Mouse (Mus musculus) WW6 (cell line): Measurements from ENCODE around the gene Fbxl7.

Source experiments
- DNase-seq: peaks from one replicate; pipeline ENCODE4 v3.0.0-alpha.2; 2013; ENCODE audit warnings: low read depth, low spot score

Gene Fbxl7

DNA sequence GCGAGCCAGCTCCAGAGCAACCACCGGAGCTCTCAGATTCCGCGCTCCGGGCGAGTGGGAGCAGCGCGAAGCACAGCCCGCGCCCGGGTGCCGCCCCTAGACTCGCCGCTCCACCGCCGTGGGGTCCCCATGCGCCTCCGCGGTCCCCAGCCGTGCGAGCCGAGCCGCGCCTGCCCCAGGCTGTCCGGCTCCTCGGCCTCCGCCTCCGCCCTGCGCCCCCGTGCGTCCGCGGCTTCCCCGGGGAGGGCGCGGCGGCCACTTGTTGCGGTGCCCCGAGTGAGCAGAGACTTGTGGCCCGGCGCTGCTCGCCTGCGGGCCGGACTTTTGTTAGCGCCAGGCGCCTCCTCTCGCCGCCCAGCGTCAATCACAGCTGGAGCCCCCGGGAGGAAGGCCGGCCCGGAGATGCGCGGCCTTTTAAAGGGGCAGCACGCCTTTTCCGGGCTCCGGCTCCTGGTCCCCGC lies at the start of gene Fbxl7:
TSS of gene Fbxl7 (minus strand) at position 330 of the 461 bp plus-strand sequence.
- DNase-seq = no peak

DNA sequence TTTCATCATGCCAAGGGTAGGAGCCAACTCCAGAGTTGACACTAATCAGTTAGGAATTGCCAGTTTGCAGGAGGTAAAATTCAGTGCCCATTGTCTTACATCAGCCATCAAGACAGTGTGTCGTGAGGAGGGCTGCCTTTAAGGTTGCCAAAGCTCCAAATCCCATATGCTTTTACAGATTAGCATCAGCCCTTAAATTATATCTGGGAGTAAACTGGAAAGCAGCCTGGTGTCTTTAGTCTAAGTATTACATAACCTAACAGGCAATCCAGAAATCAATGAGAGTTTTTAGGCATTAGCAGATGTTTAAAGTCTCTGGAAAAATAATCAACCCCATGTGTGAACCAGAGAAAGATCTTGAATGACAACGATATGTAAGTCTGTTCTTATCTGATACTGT lies 26.6 kb upstream of the Fbxl7 start:
- DNase-seq = no peak

DNA sequence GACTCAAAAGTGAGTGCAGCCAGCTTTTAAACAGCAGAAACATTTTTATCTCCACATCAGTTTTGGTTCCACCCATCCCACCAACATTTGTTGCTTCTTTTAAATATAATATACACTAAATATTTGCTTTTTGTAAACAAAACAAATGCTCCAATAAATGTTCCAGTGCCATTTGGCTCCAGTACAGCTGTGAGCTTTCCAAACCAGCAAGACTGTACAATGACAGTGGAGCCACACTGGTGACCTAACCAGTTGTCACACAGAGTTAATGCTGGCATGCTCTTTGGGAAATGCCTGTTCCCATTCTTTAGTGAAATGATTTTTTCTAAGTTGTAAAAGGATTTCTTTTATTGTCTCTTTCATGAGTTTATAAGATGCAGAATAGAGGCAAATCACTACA lies 18.0 kb upstream of the Fbxl7 start:
- DNase-seq = no peak

DNA sequence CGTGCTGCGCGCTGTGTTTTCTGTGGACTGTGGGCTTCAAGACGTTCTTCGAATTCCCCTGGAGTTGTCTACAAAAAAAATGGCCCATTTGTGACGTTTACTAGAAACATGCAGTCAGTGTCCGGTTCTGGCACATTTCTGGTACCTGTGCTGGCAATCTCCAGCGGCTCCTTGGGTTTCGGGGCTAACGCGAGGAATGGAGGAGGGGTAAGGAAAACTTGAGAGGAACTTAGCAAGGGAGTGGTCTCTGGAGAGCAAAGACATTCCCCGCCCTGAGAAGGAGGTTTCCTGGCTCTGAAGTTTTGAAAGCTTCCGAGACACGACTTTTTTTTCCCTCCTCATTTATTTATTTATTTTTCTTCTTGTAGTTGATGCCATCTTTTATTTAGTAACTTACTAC lies 381 bp upstream of the Fbxl7 start:
- no peak for DNase-seq

DNA sequence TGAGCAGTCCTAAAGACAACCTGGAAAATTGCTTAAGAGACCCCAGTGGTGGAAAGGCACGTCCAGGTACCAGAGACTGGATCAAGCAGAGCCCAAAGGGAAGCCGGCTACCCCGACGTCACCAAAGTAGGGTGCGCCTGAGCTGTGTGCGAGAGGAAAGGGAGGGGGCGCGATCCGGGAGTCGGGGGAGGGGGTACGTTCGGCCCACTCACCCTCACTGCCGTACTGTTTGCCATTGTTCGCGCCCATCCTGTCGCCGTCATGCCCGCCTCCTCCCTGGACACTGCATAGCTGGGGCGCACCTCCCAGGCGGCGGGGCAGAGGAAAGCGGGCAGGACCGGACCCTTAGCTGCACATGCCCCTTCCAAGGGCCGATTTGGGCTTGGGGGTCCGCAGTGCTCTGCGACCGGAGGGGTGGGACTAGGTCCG lies 565 bp downstream of the Fbxl7 start:
- no peak for DNase-seq

DNA sequence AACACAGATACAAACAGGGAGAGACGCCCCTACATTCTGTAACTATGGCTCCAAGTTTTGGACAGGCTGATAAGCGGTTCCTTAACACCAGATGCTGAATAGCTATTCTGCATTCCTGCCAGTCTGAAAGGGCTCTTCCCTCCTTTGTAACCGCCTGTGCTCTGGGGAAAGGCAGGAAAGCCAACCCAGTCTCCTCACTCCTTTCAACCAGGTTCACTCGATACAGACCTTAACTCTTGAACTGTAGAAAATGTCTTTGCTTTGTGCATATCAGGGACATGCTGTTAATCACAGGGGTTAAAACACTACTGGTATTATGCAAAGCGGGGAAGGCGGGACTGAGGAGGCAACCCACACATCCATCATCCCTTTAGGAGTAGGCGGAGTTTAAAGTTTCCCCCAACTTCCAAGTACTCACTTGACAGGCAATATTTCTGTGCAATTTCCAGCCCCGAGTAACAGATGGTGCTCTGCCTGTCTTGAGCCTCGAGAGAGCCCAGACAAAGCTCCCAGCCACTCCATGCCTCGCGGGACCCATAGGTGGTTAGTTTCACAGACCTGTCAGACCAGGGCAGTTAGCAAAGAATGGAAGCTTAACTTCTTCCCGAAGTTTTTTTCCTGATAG lies 1.2 kb downstream of the Fbxl7 start:
- DNase-seq = no peak

DNA sequence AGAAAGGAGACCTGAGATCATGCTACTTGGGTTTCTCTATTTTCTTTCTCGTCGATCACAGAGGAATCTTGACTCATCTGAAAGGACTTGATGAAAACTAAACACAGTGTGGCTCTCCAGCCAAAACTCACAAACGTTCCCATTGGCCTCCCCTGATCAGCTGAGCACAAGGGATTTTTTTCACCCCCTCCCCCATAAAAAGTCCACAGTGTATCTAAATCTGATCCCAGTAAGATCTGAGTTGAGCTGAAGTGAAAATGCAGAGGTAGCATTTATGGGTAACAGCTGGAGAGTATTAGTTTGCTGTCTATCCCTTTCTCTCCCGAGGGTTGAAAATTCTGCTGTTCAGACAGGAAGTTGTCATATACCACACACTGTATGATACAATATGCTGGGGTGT lies 2.2 kb downstream of the Fbxl7 start:
- DNase-seq = no peak

DNA sequence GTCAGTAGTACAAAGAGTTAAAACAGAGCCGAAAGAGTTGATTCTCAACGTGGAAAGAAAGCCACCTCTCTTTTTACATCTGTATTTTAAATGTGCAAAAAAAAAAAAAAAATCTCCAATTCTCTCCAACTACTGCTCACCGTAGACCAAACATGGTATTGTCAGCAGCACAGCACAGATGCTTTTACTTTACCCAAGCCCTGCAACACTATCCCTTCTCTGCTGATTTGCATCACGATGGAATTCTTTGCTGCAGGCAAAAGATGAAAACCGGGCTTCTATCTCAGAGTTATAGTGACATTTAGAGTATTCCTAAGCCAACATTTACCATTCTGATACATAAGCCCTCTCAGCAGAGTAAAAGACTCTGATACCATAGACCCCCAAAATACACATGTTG lies 5.4 kb downstream of the Fbxl7 start:
- no peak for DNase-seq

DNA sequence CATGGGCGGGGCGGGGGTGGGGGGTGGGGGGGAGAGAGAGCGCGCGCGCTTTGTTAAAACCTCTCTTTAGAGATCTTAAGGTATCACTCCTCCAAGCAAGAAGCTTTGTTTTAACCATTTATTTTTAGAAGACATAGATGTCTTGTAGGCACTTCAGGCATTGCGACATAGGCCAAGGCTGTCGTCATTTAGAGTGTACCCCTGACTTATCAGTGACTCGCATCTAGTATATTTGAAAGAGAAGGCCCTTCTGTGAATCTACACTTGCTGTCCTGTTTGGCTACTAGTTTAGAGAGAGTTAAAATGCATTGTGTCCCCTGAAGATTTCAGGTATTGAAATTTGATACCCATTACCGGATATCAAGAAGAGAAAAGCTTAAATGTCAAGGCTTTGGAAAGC lies 7.2 kb downstream of the Fbxl7 start:
- DNase-seq = no peak

DNA sequence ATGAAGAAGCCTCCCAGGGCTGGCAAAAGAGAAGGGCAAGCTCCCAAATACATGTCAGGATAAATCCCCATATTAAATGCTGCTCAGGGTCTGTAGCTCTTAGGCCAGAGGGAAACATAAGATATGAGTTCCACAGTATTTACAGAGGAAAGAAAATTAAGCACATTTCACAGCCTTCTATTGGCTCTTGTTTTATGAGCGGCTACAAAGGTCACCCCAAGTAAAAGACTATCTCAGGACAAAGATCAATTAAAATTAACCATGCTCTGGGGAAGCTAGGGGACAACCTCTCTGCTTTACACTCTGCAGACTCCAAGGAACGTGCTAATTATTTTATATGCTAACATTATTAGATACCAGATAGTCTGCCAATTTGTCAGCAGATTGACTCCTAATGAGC lies 9.4 kb downstream of the Fbxl7 start:
- no peak for DNase-seq

DNA sequence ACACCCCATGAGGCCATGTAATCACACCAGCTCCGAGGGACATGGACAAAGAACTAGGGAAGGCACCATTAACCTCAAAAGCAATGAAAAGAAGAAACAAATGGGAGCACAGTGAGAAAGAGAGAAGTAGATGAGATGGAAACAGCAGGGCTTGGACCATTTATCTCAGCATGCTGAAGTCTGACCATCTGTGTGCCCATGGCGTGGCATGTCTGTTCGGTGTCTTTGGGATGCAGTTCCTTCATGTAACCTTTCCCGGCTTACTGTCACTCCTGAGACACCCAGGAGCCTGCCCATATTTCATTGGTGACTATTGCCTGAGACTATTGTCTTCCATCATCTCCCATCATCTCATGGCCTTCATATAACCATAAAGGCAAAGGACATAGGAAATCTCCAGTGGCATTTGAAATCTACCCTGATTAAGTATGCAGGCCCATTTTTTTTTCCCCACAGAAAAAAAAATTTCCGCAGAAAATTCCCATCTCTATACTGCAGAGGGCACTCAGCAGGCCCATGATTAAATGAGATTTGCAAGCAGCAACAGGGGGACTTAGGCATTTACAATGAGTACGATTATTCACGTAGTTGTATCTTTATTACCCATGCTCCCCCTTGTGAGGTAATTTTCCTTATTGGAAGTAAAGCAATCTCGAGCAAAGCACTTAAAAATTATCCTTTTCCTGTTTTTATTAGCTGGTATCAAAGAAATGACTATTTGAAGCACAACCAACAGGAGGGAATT lies 15.0 kb downstream of the Fbxl7 start:
- DNase-seq = no peak

DNA sequence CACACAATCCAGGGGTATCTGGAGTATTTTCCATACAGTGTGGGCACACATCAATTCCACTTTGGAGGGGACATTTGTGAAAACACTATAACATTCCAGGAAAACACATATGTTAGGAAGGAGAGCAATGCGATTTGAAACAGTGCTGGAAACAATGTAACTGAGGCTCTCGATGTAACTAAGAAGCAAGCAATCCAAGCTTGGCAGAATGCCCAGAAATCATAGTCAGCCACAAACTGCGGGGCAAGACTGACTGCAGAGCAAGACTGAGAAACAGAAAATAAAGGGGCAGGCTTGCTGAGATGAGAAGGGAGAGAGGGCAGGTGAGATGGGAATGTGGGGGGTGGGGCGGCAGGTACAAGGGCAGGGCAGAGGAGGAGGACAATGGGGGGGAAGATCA lies 19.7 kb downstream of the Fbxl7 start:
- DNase-seq = no peak

DNA sequence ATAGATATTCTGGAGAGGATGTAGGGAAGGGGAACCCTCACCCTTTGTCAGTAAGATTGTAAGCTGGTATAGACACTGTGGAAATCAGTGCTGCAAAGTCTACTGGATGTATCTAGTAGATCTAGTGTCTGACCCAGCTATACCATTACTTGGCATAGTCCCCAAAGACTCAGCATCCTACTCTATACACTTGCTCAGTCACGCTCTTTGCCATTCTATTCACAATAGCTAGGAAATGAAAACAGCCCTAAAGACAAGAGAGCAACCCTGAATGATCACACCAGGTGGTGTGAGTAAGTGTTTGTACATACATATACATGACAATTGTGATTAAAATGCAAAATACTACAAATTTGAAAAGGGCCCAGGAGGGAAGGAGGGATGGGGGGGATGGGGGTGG lies 23.1 kb downstream of the Fbxl7 start:
- DNase-seq = no peak

DNA sequence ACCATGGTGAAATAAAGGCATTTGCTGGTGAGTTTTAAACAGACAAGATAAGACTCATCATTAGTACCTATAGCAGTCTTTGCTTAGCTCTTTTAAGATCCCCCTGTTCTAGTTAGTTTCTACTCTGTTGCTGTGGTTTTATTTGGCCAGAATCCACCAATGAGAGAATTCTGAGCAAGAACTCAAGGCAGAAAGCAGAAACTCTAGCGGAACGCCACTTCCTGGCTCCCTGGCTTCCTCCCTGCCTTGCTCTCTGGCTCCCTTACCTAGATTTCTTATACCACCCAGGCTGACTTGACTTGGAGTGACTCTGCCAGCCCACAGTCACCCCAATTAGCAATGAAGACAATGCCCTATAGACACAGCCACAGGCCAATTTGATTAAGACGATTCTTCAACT lies 26.2 kb downstream of the Fbxl7 start:
- DNase-seq = no peak

DNA sequence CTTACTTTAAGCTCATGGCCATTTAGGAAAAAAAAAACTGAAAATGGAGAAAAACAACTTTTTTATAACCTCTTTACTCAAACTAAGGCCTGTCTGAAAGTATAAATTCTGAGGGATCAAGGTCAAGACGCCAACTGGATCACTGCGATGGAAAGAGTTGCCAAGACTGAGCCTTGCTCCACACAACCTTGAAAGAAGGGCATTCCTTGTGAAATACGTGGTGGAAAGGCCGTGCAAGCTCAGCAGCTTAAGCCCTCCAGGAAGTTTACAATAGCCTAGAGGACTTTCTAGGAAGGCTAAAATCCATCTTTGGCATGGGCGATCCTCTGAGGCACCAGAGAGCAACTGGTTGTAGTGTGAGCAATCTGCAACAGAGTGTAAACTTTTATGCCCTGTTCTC lies 27.9 kb downstream of the Fbxl7 start:
- no peak for DNase-seq

DNA sequence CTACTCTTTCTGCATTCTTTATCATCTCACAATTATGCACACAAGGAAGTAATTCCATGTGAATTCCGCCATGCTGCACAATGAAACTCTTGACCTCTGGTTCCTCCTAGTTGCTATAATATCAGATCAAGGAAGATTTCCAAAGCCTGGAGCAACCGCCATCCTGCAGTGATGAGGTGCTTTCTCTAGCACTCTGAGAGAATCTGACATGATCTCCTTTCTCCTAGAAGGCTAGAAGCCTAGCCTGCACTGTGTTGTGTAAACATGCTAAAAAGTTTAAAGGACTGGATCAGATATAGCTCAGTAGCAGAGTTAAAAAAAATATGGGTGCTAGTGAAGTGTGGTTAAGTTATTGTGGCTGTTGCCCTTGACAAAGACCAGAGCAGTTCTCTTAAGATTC lies 33.2 kb downstream of the Fbxl7 start:
- DNase-seq = no peak

DNA sequence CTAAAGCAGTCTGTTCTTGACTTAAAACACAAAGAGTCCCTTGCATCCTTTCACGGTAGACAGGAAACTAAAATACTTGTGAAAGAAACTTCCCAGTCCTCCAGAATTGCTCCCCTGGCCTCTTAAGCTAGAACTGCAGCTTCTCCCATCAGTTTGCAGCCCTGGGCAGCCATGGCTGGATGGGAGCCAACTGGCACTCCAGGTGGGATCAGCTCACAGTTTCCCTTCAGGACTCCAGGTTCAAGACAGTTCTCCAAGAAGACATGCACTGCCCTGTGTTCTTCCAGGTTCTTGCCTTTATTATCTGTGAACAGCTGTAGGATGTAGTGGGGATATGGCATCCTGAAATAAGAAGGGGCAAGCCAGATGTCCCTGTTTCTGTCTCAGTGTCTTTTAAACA lies 45.8 kb downstream of the Fbxl7 start:
- no peak for DNase-seq

DNA sequence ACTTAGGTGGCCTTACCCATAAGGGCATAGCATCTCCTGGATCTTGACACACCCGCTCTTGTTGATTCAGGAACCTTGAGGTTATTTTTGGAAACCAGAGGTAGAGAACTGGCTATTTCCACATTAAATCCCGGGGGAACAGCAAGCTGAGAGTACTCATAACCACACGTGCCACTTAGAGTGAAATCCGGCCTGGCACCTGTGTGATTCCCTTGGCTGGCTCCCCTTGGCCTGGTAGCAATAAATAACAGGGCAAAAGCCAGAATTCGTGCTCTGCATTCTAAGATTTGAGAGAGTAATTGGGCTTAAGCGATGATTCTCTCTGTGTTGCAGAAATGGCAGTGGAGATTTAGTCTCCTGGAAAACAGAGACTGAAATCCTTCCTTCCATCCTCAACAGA lies 53.2 kb downstream of the Fbxl7 start:
- no peak for DNase-seq

DNA sequence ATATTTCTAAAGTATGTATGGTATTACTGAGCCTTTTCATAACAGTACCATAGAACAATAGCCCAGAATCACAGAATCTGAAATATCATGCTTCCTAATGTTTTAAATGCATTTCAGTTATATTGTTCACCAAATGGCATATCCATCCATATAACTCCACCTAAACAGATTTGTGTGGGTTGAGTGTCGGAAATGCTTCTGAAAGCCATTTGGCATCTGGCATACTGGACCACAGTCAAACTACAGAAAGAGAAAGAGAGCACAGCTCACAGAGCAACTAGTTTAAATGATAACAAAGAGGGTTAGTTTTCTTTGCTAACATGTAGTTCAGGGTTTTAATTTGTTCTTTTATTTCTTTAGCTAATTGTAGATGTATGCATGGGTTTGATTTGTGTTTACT lies 57.0 kb downstream of the Fbxl7 start:
- DNase-seq = no peak

DNA sequence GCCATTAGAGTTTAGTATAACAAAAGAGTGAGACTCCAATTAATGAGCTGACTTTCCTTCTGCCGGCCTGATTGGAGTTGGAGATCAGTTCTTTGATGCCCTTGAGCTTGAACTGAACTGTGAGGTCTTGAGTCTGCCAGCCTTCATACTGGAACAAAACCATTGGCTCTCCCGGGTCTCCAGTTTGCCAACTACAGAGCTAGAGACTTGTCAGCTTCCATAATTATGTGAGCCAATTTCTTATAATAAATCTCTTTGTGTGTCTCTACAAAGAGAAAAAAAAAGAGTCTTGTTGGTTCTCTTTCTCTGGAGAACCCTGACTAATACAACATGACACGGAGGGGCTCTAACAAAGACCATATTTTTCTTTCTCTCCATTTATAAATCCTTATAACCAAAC lies 58.2 kb downstream of the Fbxl7 start:
- no peak for DNase-seq

DNA sequence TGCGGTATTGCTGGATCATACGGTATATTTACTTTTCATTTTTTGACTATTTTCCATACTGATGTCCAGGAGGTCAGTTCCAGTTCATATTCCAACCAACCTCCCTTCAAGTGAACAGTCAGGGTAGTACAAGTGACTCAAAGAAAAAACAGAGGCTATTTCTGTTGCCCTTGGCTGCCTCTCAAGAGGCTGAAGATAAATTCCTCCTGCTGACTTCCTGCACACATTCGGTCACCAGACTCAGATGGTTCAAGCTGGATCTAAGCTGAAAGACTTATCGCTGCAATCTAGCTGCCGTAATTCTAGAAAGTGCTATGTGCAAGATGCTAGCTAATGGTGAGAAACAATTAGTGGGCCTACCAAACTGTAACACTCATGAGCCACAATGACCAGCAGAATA lies 61.0 kb downstream of the Fbxl7 start:
- DNase-seq = no peak

DNA sequence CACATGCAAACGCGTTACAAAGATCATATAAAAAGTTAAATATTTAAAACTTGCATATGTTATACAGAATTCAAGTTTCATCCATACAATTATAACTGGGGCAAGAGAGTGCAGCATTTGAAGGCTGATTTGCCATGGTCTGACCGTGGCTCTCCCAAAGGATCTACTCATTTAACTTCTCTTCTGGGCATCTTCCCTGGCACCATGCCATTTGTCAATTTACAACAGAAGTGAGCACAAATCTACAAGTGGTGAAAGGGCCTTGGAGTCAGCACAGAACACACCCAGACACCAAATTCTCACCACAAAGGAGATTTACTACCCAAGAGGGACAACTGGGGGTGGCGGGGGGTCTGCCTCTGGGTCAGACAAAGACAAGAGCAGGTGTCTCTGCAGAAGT lies 64.2 kb downstream of the Fbxl7 start:
- DNase-seq = no peak

DNA sequence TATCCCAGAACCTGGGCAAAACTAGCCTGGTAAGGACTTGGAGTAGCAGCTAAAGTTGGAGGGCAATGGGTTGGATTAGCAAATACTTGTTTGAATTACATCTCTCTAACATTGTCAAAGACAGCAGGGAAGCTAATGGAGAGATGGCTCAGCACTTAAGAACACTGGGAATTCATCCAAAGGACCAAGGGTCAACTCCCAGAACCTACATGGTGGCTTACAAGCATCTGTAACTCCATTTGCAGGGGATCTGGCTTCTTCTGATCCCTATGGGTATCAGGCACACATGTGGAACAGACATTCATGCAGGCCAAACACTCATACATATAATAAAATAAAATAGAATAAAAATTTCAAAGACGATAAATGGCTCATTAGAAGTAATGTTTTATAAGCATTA lies 78.4 kb downstream of the Fbxl7 start:
- no peak for DNase-seq

DNA sequence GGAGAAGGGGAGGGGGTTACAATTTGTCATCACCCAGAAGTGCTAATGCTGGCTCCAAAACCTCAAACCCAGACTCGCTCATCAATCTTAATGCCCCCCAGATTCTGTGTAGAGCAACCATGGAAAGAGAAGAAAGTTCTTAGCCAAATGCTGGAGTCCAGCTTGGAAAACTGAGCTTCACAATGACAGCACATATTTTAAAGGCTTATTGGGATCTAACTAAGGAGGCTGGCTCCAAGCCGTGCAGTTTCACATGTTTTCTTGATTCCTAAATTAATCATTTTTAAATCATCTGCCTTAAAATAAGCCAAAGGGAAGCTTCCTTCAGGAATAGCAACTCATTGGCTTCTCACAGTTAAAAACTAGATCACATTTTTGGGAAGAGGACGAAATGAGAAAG lies 82.5 kb downstream of the Fbxl7 start:
- no peak for DNase-seq
